Mouse (Mus musculus) myocyte (in vitro differentiated cells): ENCODE results near the gene Abhd6. TPM values are rescaled to one million over a fixed set of nuclear protein-coding genes. Genes with fewer than 3 reads are reported as not detected.

Source experiments
- H3K27me3 ChIP-seq: one replicate; pipeline ENCODE4 v1.6.1; 2011; ENCODE audit not compliant: control insufficient read depth, insufficient read depth, insufficient read length
- H3K36me3 ChIP-seq: one replicate; pipeline ENCODE4 v1.6.1; 2011; ENCODE audit not compliant: control insufficient read depth, insufficient read depth
- H3K4me2 ChIP-seq: one replicate; pipeline ENCODE4 v1.6.1; 2011; ENCODE audit warnings: low read depth, control low read depth
- H3K4me3 ChIP-seq: one replicate; pipeline ENCODE4 v1.5.1; 2011; ENCODE audit warnings: mild to moderate bottlenecking, control low read depth, moderate library complexity
- H3K79me2 ChIP-seq: one replicate; pipeline ENCODE4 v1.6.1; 2011; ENCODE audit not compliant: control insufficient read depth, insufficient read depth
- H3ac ChIP-seq: one replicate; pipeline ENCODE4 v1.6.1; 2011; ENCODE audit not compliant: control insufficient read depth, insufficient read length
- CEBPB ChIP-seq: IDR thresholded peaks from 2 replicates; pipeline ENCODE4 v1.6.1; 2011; ENCODE audit warnings: mild to moderate bottlenecking, moderate library complexity; ENCODE audit not compliant: poor library complexity, insufficient read depth, severe bottlenecking
- E2F4 ChIP-seq: IDR thresholded peaks from one replicate; pipeline ENCODE4 v1.6.1; 2011; ENCODE audit warnings: mild to moderate bottlenecking, control low read depth, moderate library complexity; ENCODE audit not compliant: insufficient read depth
- MAX ChIP-seq: IDR thresholded peaks from one replicate; pipeline ENCODE4 v1.6.1; 2011; ENCODE audit warnings: low read depth, mild to moderate bottlenecking, control low read depth
- MYOD1 ChIP-seq, 3 experiments: IDR thresholded peaks; one replicate each; pipeline ENCODE4 v1.6.1; 2011; ENCODE audit warnings: control low read depth in 2 of 3, low read depth in 2 of 3, mild to moderate bottlenecking in 2 of 3, moderate library complexity in 1 of 3; ENCODE audit not compliant: insufficient read length in 2 of 3, control insufficient read depth in 1 of 3
- MYOG ChIP-seq, 3 experiments: IDR thresholded peaks; one replicate each; pipeline ENCODE4 v1.6.1; 2011; ENCODE audit warnings: control low read depth in 2 of 3, low read depth in 2 of 3, mild to moderate bottlenecking in 2 of 3; ENCODE audit not compliant: insufficient read length in 2 of 3, control insufficient read depth in 1 of 3, insufficient read depth in 1 of 3
- POLR2A ChIP-seq: IDR thresholded peaks from one replicate; pipeline ENCODE4 v1.6.1; 2011; ENCODE audit warnings: low read depth, mild to moderate bottlenecking, control low read depth, moderate library complexity; ENCODE audit not compliant: insufficient read length
- POLR2AphosphoS2 ChIP-seq: IDR thresholded peaks from one replicate; pipeline ENCODE4 v1.6.1; 2011; ENCODE audit warnings: low read depth, control low read depth; ENCODE audit not compliant: insufficient read length
- REST ChIP-seq: IDR thresholded peaks from one replicate; pipeline ENCODE4 v1.6.1; 2011; ENCODE audit warnings: mild to moderate bottlenecking, control low read depth, moderate library complexity; ENCODE audit not compliant: insufficient read depth, insufficient read length
- SRF ChIP-seq: IDR thresholded peaks from one replicate; pipeline ENCODE4 v1.6.1; 2011; ENCODE audit warnings: low read depth; ENCODE audit not compliant: control insufficient read depth, insufficient read length
- TCF12 ChIP-seq: IDR thresholded peaks from one replicate; pipeline ENCODE4 v1.6.1; 2011; ENCODE audit warnings: mild to moderate bottlenecking, control low read depth; ENCODE audit not compliant: poor library complexity, insufficient read depth, severe bottlenecking
- TCF3 ChIP-seq: IDR thresholded peaks from one replicate; pipeline ENCODE4 v1.6.1; 2011; ENCODE audit warnings: low read depth, control low read depth; ENCODE audit not compliant: insufficient read length
- USF1 ChIP-seq: IDR thresholded peaks from one replicate; pipeline ENCODE4 v1.6.1; 2011; ENCODE audit warnings: low read depth, mild to moderate bottlenecking, control low read depth, moderate library complexity
- polyA plus RNA-seq: library from polyadenylated mRNA; unstranded; fragments of >200 nt; fragmentation: generic; extraction: Trizol; gene quantifications from one replicate; pipeline ENCODE4 v1.2.1, GENCODE M21; 2012; ENCODE audit warnings: missing spikeins

The Abhd6 gene
- polyA plus RNA-seq, 1 experiment: 10.5 TPM

- no peak overlapping the region for H3ac ChIP-seq
- H3K79me2 ChIP-seq: no peaks in the 10 kb centered on the region
- TF ChIP-seq MYOG (IDR thresholded peaks at IDR 0.05; ENCODE audit: control insufficient read depth in 1 of 3, insufficient read depth in 1 of 3, insufficient read length in 2 of 3, low read depth in 2 of 3): no peak
- TF ChIP-seq TCF3: no peak
- TF ChIP-seq POLR2A: no peak
- TF ChIP-seq MAX: no peak
- TF ChIP-seq E2F4: no peak
- TF ChIP-seq REST: no peak
- no peak for TF ChIP-seq MYOD1 (IDR thresholded peaks at IDR 0.05; ENCODE audit: control insufficient read depth in 1 of 3, insufficient read length in 2 of 3, low read depth in 2 of 3)
- no peak for TF ChIP-seq CEBPB
- TF ChIP-seq SRF: no peak
- no peak for TF ChIP-seq POLR2AphosphoS2
Observed at GRCm38 (mm10) chr14:8049334-8049733, 46.6 kb downstream of the Abhd6 start.

GRCm38 (mm10) chr14:8051869-8052268 is 49.2 kb downstream of the Abhd6 start:
- no peak for TF ChIP-seq POLR2A
- no peak for TF ChIP-seq USF1
- TF ChIP-seq REST: no peak
- TF ChIP-seq CEBPB: no peak
- TF ChIP-seq POLR2AphosphoS2: no peak
- TF ChIP-seq MYOD1 (IDR thresholded peaks at IDR 0.05; ENCODE audit: control insufficient read depth in 1 of 3, insufficient read length in 2 of 3, low read depth in 2 of 3): no peak
- TF ChIP-seq TCF3: no peak
- TF ChIP-seq SRF: no peak
- TF ChIP-seq MYOG (IDR thresholded peaks at IDR 0.05; ENCODE audit: control insufficient read depth in 1 of 3, insufficient read depth in 1 of 3, insufficient read length in 2 of 3, low read depth in 2 of 3): no peak
- TF ChIP-seq MAX: no peak
- TF ChIP-seq TCF12: no peak
- no peak for TF ChIP-seq E2F4
- no peaks in the 10 kb centered on the region for H3K36me3 ChIP-seq
- H3K4me2 ChIP-seq: no peak overlapping the region
- H3K27me3 ChIP-seq: no peaks in the 10 kb centered on the region
- H3K79me2 ChIP-seq: no peaks in the 10 kb centered on the region
- no peak overlapping the region for H3ac ChIP-seq
- no peak overlapping the region for H3K4me3 ChIP-seq

More at GRCm38 (mm10) chr14:8049334-8049733, 46.6 kb downstream of the Abhd6 start:
- Histone ChIP-seq H3K4me2 (no peak overlapping the region), H3K4me3 (no peak overlapping the region), H3K36me3 (no peaks in the 10 kb centered on the region), H3K27me3 (no peaks in the 10 kb centered on the region)

GRCm38 (mm10) chr14:8052661-8053060 is 50.0 kb downstream of the Abhd6 start:
- H3ac ChIP-seq: no peak overlapping the region
- H3K36me3 ChIP-seq: no peaks in the 10 kb centered on the region
- no peaks in the 10 kb centered on the region for H3K27me3 ChIP-seq
- no peak for TF ChIP-seq POLR2AphosphoS2
- TF ChIP-seq MYOG (IDR thresholded peaks at IDR 0.05; ENCODE audit: control insufficient read depth in 1 of 3, insufficient read depth in 1 of 3, insufficient read length in 2 of 3, low read depth in 2 of 3): no peak
- no peak for TF ChIP-seq MAX
- no peak for TF ChIP-seq SRF
- TF ChIP-seq USF1: no peak
- no peak for TF ChIP-seq POLR2A
- no peak for TF ChIP-seq CEBPB
- no peak for TF ChIP-seq E2F4
- H3K4me2 ChIP-seq: no peak overlapping the region
- no peak overlapping the region for H3K4me3 ChIP-seq
- no peaks in the 10 kb centered on the region for H3K79me2 ChIP-seq

- H3K27me3 ChIP-seq: no peaks in the 10 kb centered on the region
- H3K79me2 ChIP-seq: no peaks in the 10 kb centered on the region
- TF ChIP-seq TCF12 (no peak), POLR2AphosphoS2 (no peak), E2F4 (no peak), SRF (no peak), REST (no peak), USF1 (no peak), MYOG (IDR thresholded peaks at IDR 0.05; ENCODE audit: control insufficient read depth in 1 of 3, insufficient read depth in 1 of 3, insufficient read length in 2 of 3, low read depth in 2 of 3) (no peak), MAX (no peak), TCF3 (no peak), CEBPB (no peak)
- no peak overlapping the region for H3K4me3 ChIP-seq
- H3K4me2 ChIP-seq: no peak overlapping the region
- H3ac ChIP-seq: no peak overlapping the region
- H3K36me3 ChIP-seq: no peaks in the 10 kb centered on the region
Observed at GRCm38 (mm10) chr14:8054310-8055102, 51.8 kb downstream of the Abhd6 start.

- Histone ChIP-seq H3K36me3 (no peaks in the 10 kb centered on the region), H3ac (no peak overlapping the region), H3K27me3 (no peaks in the 10 kb centered on the region), H3K4me2 (no peak overlapping the region), H3K79me2 (no peaks in the 10 kb centered on the region), H3K4me3 (no peak overlapping the region)
- TF ChIP-seq POLR2AphosphoS2 (no peak), REST (no peak), MAX (no peak), TCF12 (no peak), E2F4 (no peak), SRF (no peak), POLR2A (no peak), CEBPB (no peak), MYOD1 (IDR thresholded peaks at IDR 0.05; ENCODE audit: control insufficient read depth in 1 of 3, insufficient read length in 2 of 3, low read depth in 2 of 3) (no peak), TCF3 (no peak), MYOG (IDR thresholded peaks at IDR 0.05; ENCODE audit: control insufficient read depth in 1 of 3, insufficient read depth in 1 of 3, insufficient read length in 2 of 3, low read depth in 2 of 3) (no peak)
Observed at GRCm38 (mm10) chr14:8056076-8056475, 53.4 kb downstream of the Abhd6 start.
